Mouse (Mus musculus) cerebellum, adult (tissue): ENCODE measurements around the gene Ifitm7.
"Not testable (repeated sequence)": the region's sequence is repeated elsewhere in the genome, so short reads cannot be mapped to it uniquely, and the experiment has no call there.

Experiments used
- ATAC-seq: cut with Nextera tagmentation; 2 replicates; pipeline ENCODE4 v1.9.2; 2017; ENCODE audit warnings: mild to moderate bottlenecking, moderate library complexity, mixed read lengths; ENCODE audit not compliant: insufficient number of reproducible peaks, low FRiP score, low TSS enrichment

The Ifitm7 gene

GRCm38 (mm10) chr16:13983161-13983560 lies 3.5 kb downstream of the Ifitm7 start:
- no peak for ATAC-seq

GRCm38 (mm10) chr16:13981726-13982125 lies 5.0 kb downstream of the Ifitm7 start:
- ATAC-seq = not testable (repeated sequence)

- ATAC-seq = not testable (repeated sequence)
These were observed 9.7 kb downstream of the Ifitm7 start for GRCm38 (mm10) chr16:13977026-13977425.

DNA sequence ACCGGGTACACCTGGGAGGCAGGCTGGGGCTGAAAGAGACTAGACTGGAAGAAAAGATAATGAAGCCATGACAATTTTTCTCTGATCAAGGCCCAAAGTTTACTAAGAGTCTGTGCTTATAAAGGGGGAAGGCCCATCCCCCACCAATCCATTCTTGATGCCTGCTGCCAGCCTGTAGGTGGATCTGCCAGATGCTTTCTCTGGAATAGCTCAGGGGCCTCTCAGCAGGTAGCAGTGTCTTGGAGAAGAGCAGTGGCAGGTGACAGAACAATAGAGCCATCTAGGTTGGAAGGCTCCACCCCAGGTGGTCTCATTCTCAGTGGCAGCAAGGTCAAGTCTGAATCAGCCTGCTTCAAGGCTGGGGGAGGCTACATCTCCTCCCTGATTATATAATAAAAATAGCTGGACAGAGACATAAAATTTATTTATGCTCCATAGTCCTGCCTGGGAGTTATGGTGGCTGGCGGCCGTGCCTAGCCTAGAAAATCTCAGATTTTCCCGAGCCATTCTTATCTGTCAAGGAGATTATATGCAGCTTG lies 10.3 kb downstream of the Ifitm7 start:
- not testable (repeated sequence) for ATAC-seq

- no peak for ATAC-seq
These were observed 14.6 kb downstream of the Ifitm7 start for GRCm38 (mm10) chr16:13972051-13972450.

DNA sequence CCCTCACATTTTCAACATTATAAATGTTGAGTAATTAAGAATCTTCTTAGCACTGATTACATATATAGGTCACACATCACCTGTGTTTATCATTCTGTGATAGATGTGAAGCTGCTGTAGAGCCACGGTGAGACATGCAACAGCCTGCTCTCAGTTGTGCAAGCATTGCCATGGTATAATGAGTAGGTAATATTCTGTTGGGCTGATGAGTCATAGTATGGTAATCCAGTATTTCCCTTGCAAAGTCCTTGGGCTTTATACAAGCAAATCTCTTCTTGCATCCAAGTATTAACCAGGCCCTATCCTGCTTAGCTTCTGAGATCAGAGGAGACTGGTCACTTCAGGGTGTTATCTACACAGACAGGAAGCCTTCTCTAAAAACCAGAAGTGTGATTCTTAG lies 17.6 kb downstream of the Ifitm7 start:
- ATAC-seq = no peak

DNA sequence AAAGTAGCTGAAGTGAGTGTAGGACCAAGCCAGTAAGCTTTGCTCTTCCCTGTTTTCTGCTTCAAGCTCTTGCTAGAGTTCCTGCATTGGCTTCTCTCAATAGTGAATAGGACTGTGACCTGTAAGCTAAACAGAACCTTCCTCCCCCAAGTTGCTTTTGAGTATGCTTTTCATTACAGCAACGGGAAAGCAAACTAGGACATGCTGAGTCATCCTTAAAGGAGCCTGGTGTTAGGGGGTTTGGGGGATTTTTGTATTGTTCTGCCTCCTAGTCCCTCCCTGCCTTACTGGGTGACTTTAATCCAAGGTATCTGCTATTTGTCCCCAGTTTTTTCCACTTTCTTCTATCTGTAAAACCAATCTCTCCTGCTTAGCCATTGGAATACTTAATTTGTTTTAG lies 24.6 kb downstream of the Ifitm7 start:
- ATAC-seq = no peak

DNA sequence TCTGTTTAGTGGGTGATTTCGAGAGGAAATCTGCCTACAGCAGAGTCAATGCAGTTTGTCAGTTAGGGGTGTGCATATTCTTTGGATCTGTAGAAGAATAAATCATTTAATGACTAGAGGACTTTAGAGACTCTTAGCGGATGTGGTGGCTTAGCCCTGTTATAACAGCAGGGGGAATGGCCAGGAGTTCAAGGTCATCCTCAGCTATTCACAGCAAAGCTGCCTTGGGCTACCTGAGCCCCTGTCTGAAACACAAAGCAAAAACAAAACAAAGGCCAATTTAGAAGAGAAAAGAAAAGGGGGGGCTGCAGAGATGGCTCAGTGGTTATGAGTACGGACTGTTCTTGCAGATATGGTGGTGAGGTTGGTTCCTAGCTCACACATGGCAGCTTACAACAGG lies 35.4 kb downstream of the Ifitm7 start:
- no peak for ATAC-seq

DNA sequence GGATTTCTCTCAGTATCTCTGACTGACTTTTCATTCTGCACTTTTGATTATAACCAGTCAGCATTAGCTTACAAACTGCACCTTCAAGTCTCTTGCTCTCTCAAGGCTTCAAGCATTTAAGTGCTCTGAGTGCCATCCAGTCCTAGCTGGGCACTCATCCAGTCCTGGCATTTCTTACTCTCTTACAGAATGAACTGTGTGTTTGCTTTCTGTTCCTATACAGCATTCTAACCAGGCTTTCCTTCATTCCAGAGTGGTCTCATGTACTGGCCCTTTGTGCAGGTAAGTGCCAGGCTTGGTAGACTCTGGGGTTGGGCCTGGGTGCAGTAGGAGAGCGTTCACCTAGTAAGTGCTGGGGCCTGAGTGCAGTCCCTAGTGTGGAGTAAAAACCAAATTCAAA lies 40.4 kb downstream of the Ifitm7 start:
- no peak for ATAC-seq

DNA sequence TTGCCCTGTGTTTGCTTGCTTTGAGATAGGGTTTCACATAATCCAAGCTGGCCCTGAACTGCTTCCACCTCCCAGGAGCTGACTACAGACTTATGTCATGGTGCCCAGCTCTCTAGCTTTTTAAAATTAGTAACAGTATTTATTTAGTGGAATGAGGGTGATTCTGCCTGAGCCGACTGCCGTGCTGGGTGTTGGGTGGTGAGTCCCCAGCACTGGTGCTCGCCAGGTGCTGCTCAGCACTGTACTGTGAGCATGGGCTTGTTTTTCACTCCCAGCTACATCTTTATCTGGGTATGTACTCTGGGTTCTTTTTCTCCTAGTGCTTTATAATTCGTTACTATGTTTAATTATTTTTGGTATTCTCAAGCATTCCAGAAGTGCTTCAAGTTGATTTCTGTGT lies 41.5 kb downstream of the Ifitm7 start:
- no peak for ATAC-seq

DNA sequence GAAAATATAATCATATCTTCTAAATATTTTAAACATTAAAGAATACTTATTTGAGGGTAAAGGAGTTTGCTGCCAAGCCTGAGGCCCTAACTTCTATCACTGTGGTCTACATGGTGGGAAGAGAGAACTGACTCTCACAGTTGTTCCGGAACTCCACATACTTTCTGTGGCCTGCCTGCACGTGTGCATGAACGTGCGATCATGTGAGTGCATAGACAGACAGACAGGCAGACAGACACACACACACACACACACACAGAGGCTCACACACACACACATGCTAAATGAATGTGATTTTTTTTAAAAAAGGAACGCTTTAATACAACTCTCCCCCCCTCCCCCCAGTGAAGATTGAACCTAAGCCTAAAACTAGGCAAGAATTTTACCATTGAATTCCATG lies 41.9 kb downstream of the Ifitm7 start:
- ATAC-seq = no peak

DNA sequence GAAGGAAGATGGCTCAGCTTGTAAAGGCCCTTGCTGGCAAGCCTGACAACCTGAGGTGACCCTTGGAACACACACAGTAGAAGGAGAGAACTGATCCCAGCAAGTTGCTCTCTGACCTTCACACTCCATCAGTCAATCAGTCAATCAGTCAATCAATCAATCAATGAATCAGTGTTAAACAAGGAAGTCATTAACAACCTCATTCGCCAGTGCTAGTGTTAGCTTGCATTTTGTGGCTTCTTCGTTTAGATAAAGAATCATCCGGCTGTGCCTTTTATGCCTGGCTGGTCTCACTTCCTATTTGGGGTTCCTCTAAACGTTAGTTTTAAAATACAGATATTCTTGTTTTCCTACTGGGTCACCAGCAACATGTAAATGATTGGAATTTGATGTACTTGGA lies 42.5 kb downstream of the Ifitm7 start:
- ATAC-seq = no peak

GRCm38 (mm10) chr16:13940847-13941395 lies 45.8 kb downstream of the Ifitm7 start:
- ATAC-seq = peak; percentile 81

DNA sequence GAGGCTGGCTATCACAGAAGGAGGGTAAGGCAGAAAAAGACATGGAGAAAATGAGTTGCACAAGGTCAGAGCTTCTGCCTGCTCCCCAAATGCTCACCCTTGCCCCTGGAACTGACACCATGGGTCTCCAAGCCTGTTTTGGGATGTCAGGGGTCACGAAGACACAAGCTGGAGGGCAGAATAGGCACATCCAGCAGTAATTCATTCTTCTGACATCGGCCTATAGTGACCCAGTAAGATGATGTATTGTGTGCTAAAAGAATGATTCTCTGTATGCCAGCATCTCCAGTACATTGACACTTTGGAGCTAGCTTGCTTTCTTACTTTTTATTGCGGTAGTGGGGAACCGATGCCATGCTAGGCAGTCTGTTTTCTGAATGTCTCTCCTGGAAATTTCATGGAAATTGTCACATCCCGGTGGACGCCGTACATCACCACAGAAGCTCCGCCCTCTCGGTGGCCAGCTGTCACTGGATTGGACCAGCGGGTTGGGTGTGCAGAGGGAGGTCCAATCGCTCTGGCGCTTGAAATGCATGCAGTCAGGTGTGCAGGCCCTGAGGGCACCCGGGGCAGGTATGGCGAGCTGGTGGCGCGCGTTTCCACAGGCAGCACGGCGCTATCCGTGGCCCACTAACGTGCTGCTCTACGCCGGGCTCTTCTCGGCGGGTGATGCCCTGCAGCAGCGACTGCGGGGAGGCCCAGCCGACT lies 46.4 kb downstream of the Ifitm7 start:
- peak; percentile 100 for ATAC-seq
